Mouse (Mus musculus) hindlimb bud, embryonic 11.5 days (tissue): ENCODE measurements around the gene Rab6b.
A peak's percentile ranks its signal among the peaks of the same experiment; 100 is the strongest.

ENCODE experiments used
- DNase-seq: peaks from one replicate; pipeline ENCODE4 v3.0.0-alpha.2; 2012; ENCODE audit warnings: low read depth, low spot score; ENCODE audit errors: extremely low spot score

The Rab6b gene

DNA sequence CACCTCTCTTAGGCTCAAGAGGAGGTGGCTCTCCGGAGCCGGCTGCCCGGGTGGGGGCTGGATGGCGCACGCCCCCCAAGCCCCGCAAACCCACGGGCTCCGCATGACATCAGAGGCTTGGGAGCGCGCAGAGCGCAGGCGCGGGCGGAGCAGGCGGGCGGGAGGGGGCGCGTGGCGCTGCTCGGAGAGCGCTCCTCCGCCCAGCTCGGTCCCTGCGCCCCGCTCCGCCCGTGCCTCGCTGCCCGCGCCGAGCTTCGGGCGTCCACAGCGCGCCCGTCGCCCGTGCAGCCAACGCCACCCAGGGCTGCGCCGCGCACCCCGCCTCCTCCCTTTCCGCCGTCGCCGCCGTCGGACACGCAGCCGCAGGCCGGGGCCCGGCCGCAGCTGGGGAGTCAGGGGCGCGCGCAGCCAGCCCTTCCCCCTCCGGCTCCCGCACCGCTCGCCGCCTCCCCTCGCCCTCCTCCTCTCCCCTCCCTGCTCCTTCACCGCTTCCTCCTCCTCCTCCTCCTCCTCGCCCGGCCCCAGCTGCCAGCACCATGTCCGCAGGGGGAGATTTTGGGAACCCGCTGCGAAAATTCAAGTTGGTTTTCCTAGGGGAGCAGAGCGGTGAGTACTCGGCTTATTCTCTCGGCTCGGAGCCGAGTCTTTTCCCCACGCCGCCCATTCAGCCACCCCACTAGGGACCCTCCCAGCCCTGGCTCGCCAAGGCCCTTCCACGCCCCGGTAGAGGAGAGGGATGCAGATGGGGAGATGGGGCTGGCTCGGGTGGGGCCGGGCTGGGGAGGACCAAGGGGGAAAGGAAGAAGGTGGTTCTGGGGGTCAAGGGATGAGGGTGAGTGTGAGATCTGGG is at the start of gene Rab6b:
Gene Rab6b, plus strand, starts transcription at position 167 of the 850 bp plus-strand sequence.
- no peak for DNase-seq

- no peak for DNase-seq
These were observed 48.0 kb upstream of the Rab6b start for GRCm38 (mm10) chr9:103063591-103063990.

GRCm38 (mm10) chr9:103066845-103067244 is 44.7 kb upstream of the Rab6b start:
- no peak for DNase-seq

GRCm38 (mm10) chr9:103067651-103068050 is 43.9 kb upstream of the Rab6b start:
- DNase-seq, result no peak

GRCm38 (mm10) chr9:103068769-103069168 is 42.8 kb upstream of the Rab6b start:
- DNase-seq, result no peak

GRCm38 (mm10) chr9:103071541-103072203 is 39.9 kb upstream of the Rab6b start:
- no peak for DNase-seq

DNA sequence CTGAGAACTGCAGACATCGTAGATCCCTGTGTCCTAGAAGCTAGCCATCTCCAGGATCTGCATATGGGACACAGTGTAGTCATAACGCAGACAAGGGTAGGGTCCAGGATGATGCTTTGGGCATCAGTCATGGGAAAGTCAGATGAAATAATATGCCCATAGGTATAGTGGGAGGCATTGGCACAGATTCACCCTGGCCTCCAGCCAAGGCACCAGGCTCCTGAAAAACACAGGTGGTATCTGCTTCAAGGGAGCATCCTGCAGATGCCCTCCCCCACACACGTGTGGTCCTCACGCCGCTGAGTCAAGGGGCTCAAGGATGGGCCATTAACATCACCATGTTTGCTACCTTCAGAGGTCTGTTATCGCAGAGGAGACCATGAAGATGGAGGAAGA is 39.4 kb upstream of the Rab6b start:
- no peak for DNase-seq

GRCm38 (mm10) chr9:103072926-103073515 is 38.6 kb upstream of the Rab6b start:
- DNase-seq, result no peak

DNA sequence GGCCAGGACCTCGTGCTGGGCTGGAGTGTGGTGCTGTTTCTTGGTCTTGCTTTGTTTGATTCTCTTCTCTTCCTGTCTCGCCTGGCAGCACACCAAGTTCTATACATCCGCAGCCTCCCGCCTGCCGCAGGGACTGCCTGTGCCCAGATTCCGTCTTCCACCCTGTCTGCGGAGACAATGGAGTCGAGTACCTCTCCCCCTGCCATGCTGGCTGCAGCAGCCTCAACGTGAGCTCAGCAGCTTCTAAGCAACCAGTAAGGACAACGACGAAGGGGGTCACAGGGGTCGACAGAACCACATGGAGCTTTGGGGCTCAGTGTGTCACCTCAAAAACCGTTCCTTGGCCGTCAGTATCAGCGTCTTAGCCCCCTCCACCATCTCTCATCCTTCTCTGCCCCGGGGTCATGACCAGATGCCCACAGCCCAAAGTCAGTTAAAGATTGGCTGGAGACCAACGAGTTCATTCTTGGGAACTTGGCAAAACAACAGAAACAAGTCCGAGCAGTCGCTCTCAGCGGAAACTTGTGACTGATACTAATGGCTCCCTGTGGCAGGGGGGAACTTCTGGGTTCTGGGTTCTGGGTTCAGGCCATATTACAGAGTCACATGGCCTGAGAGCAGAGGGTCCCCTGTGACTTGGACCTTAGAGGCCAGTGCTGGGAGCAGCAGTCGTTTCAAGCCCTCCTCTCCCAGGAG is 34.6 kb upstream of the Rab6b start:
- no peak for DNase-seq

DNA sequence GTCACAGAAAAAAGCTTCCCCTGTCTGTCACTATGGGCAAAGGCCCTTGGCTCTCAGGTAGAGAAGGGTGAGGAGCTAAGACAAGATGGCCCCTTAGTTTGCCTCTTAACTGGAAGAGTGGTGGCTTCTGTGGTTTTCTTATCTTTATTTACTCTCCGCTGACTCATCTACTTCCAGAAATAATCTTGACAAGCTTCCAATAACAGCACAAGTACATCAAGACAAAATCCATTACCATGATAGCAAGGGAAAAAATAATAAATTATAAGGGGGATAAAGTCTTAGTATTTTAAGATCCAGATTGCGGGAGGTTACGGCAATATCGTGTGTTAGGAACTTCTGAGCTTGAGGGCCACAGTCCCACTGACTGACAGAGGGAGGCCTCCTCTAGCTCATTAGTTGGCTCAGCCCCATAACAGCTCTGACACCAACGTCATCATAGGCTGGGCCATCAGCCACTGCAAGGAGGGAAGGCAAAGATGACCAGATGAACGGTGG is 33.3 kb upstream of the Rab6b start:
- DNase-seq, result no peak

GRCm38 (mm10) chr9:103080211-103080610 is 31.4 kb upstream of the Rab6b start:
- no peak for DNase-seq

DNA sequence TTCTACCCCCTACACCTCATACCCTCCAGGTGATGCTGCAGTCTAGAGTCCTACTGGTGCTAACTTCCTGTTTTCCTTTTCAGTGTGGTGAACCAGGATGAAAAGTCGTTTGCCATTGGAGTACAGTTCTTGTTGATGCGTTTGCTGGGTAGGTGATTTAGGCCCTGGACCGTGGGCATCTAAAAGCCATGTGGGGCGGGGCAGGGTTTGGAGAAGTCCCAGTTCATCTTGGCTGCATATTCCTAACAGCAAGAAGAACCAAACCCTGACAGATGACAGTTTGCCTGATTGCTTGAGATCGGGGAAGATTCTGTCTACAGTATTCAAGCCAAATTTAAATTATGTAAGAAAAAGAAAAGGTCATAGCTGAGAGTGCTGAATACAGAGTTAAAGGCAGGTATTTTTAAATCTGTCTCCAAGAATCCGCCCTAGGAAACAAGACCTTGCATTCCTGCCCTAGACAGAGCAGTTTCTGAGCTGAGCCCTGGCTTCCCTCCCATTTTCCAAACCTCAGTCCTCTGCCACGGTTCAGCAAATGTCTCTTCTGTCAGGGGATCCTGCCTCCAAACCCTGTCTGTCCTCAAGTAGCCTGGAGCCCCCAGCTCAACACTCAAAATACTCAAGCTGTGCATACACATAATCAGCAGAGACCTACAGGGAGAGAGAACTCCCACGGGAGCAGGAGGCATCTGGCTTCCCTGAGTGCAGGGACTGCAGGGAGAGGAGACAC is 29.2 kb upstream of the Rab6b start:
- DNase-seq, result no peak

GRCm38 (mm10) chr9:103083405-103083804 is 28.2 kb upstream of the Rab6b start:
- DNase-seq, result no peak

GRCm38 (mm10) chr9:103086736-103087135 is 24.9 kb upstream of the Rab6b start:
- DNase-seq, result no peak

- no peak for DNase-seq
These were observed 24.3 kb upstream of the Rab6b start for GRCm38 (mm10) chr9:103087301-103087700.

DNA sequence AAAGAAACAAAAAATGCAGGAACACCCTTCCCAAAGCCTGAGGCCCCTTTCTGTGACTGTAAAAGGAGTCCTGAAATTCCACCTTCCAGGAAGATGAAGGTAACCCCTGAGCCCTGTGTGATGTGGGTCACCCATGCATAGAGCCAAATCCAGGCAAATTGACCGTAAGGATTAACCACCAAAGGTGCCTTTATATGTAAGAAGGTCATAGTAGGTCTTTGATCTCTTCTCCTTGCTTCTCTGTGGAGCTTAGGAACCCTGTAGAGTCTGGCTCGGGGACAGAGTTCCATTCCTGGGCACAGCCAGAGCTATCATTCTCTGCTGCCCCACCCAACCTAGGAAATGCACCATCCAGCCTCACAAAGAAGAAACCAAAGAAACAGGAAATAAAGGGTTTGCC is 22.9 kb upstream of the Rab6b start:
- no peak for DNase-seq

DNA sequence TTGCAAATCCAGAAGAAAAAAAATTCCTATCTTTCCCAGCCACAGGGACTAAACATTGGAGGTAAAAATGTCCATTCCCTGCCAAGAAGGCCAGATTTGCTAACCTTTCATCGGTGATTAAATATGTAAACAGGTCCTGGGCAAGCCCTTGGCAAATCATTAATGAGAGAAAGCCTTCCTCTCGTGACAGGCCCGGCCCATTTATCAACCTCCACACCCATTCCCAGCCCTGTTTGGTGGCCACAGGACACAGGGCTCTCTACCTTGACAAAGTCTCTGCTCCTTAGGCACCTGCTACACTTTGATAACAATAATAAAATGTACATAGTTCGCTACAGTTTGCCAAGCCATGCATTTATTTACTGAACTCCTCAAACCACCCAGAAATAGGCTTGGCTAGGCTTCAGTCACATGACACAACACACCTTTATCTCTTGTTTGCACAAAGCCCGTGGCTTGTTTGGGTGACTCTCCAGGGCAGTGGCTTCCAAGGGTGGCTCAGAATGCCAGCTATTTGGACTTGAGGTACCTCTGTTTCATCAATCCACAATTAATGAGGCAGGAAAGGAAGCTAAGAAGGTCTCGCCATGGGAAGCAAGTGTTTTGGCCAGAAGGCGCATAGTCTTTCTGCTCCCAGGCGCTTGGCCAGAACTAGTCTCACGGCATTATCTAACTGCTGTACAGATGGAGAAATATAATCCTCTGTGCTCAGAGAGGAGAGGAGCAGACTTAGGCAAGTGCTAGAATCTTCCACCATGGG is 21.3 kb upstream of the Rab6b start:
- no peak for DNase-seq

DNA sequence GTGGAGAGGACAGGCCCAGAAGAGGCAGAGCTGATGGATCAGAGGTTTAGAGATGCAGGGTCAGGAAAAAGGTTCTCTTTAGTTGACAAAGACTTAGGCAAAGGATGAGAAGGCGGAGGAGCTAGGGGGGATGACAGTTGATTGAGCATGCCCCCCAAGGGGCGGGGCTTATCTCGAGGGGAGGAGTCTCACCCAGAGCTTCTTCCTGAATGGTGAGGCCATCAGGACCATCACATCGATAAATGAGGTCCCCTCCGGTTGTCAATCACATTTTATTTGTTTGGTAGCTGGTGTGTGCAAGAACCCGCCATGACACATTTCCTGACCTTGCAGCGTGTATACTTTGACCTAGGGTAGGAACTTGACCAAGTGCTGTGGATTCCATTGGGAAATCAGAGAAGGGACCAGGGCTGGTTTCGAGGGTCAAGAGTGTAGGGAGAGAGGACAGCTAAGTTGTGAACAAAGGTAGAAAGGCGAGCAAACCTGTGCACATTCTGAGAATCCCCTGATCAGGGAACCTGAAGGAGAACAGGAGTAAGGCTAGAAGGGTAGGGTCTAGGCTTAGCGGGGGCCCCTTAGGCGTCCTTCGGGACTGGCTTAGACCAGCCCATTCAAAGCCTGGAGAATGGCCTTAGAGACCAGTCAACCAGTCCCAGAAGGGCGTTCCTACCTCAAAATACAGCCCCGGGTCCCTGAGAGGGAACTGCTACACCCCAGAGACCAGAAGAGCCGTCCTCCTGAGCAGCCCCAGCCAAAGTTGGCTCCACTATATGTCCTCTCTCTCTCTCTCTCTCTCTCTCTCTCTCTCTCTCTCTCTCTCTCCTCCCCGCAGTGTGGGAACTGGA is 20.3 kb upstream of the Rab6b start:
- no peak for DNase-seq

DNA sequence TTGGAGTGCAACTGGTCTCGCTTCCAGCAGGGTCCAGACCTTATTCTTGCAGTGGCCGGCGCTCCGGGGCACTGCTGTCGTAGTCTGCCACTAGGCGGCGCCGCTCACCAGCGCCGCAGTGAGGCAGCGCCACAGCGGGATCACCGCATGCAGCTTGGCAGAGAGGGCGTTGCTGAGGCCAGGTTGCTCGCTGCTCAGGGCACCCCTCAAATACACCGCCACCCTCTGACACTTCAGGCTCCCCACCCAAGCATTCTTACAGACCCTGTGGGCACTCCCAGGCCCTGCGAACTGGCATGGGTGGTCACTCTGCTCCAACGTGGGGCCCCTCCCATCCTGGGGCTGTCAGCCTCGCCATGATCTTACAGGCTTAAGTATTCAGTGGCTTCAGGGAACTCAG is 19.3 kb upstream of the Rab6b start:
- peak; percentile 54 for DNase-seq
